Comparison of ENCODE assay signal across 16 mouse cellular contexts in the genomic region with DNA sequence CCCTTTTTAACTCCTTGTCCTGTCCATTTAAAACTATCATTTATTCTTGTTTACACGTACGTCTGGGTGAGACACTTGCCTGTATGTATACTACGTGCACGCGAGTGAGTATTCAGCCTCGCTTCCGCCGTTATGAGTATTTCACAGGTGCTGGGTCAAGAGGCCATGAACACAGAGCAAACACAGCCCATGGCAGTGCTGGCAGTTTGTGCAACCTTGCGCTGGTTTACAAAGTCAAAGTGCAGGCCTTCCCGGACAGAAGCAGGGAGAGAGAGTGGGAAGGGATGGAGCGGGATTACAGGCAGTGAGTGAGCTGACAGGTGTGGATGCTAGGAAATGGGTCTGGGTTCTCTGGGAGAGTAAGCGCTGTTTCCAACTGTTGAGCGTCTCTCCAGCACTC. TPM values are rescaled to one million over a fixed set of nuclear protein-coding genes. Genes with fewer than 3 reads are reported as not detected.
"Had no signal": no experiment of that assay in that cellular context is flagged by ENCODE, and none has a peak within 500 bp of the region (broad histone marks: within the 10 kb centered on the region; RNA-seq: fewer than 3 reads in every experiment).

No protein-coding gene starts in this region.

- H3K27me3 ChIP-seq: limb, embryonic 12.5 days; midbrain, embryonic 12.5 days; neural tube, embryonic 13.5 days had no signal

- ATAC-seq: intestine, embryonic 16.5 days; midbrain, embryonic 16.5 days had no signal

- H3K9me3 ChIP-seq: limb, embryonic 12.5 days; midbrain, embryonic 12.5 days; neural tube, embryonic 13.5 days had no signal

- DNase-seq: kidney, adult 2 months; kidney, postnatal 25 days; layer of hippocampus, adult 9-11 months; lung, adult 18-20 months; retina, postnatal 1 day; right cerebral cortex, postnatal 4 days; spleen, adult 18-20 months; thymus, adult 2 months; thymus, postnatal 36 days had no signal

- H3K27ac ChIP-seq: limb, embryonic 12.5 days; midbrain, embryonic 12.5 days; neural tube, embryonic 13.5 days had no signal

- H3K4me2 ChIP-seq: limb, embryonic 12.5 days; midbrain, embryonic 12.5 days; neural tube, embryonic 13.5 days had no signal

- H3K36me3 ChIP-seq: limb, embryonic 12.5 days; midbrain, embryonic 12.5 days; neural tube, embryonic 13.5 days had no signal

- H3K4me1 ChIP-seq: midbrain, embryonic 12.5 days; neural tube, embryonic 13.5 days had no signal

- H3K9ac ChIP-seq: midbrain, embryonic 12.5 days; neural tube, embryonic 13.5 days had no signal

- H3K4me3 ChIP-seq: limb, embryonic 12.5 days; midbrain, embryonic 12.5 days; neural tube, embryonic 13.5 days had no signal

RNA-seq across cellular contexts. Expression of gene Gm10447, which starts 10.7 kb away (rescaled TPM):
- polyA plus RNA-seq: kidney, embryonic 16.5 days; midbrain, embryonic 12.5 days; neural tube, embryonic 13.5 days had no signal

RNA-seq across cellular contexts. Expression of gene Leap2, which starts 23.2 kb away (rescaled TPM):
- polyA plus RNA-seq: kidney, adult 2 months; lung, embryonic 16.5 days; midbrain, embryonic 12.5 days; midbrain, embryonic 16.5 days; neural tube, embryonic 13.5 days; thymus, adult 2 months had no signal
